Mouse (Mus musculus) cerebellum, adult 11 months (tissue): Measurements from ENCODE around the gene Obsl1.
A peak's percentile ranks its signal among the peaks of the same experiment; 100 is the strongest.

Experiments used
- DNase-seq: peaks from one replicate; pipeline ENCODE4 v3.0.0; 2022

Obsl1 gene

DNA sequence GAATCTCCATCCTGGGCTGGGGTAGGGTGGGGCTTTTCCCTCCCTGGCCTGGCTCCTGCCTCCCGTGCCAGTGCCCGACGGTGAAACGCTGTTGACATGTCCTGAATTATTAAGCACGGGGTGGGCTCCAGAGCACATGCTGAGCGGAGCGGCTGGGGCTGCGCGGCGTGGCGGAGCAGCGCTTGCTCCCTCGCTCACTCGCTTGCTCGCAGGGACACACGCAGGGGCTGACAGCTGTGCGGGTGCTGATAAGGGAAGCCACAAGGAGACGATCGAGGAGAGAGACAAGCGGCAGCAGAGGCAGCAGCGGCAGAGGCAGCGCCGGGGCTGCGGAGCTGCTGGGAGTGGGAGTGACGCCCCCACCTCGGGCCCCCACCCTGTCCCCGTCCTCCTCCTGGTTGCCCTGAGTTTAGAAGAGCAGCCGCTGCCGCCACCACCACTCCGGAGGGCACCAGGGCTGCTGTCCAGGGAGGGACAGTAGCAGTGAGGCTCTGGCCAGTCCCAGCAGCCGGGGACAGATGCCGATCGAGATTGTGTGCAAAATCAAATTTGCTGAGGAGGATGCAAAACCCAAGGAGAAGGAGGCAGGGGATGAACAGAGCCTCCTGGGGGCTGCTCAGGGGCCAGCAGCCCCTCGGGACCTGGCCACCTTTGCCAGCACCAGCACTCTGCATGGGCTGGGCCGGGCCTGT lies 55.8 kb downstream of the Obsl1 start, which contains the start of gene Asic4:
Gene Asic4, plus strand, starts transcription at position 123 of the 692 bp plus-strand sequence.
- no peak for DNase-seq

GRCm38 (mm10) chr1:75449377-75450135 lies 56.7 kb downstream of the Obsl1 start:
- DNase-seq, result no peak

DNA sequence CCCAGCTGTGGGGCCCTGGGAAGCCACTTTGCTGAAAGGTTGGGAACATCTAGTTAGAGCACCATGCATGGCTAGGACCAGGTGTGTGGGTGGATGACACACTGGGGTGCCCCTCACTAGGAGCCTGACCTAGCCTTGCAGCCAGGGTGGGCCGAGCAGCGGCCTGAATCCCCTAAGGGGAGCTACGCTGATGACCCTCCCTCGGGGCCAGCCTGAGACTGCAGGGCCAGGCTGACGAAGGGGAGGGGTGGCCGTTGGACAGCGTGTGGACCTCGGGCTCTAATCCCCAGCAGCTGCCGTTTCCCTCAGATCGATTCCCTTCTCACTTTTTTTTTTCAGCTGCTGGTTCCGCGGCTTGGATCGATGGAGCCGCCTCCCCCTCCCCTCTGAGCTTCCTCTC lies 57.3 kb downstream of the Obsl1 start:
- no peak for DNase-seq

GRCm38 (mm10) chr1:75448052-75448431 lies 58.2 kb downstream of the Obsl1 start:
- DNase-seq, result no peak

GRCm38 (mm10) chr1:75447265-75448051 lies 58.8 kb downstream of the Obsl1 start:
- DNase-seq, result no peak

DNA sequence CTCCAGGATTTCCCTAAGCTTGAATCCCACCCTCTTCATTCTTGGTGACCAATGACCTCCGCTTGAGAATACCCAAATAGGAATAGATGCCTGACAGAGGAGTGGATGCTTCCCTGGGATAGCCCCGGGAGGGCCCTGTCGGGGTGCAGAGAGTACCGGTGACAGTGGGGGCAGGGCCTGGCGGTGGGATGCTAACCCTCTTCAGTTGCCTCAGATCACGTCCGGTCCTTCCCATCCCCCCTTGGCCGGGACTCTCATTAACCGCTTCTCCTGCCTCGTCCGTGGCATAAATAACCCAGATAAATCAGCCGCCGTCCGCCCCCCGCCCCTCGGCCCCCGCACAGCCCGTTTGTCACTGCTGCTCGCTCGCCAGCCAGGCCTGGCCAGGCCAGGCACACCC lies 59.6 kb downstream of the Obsl1 start:
- peak; percentile 41 for DNase-seq

DNA sequence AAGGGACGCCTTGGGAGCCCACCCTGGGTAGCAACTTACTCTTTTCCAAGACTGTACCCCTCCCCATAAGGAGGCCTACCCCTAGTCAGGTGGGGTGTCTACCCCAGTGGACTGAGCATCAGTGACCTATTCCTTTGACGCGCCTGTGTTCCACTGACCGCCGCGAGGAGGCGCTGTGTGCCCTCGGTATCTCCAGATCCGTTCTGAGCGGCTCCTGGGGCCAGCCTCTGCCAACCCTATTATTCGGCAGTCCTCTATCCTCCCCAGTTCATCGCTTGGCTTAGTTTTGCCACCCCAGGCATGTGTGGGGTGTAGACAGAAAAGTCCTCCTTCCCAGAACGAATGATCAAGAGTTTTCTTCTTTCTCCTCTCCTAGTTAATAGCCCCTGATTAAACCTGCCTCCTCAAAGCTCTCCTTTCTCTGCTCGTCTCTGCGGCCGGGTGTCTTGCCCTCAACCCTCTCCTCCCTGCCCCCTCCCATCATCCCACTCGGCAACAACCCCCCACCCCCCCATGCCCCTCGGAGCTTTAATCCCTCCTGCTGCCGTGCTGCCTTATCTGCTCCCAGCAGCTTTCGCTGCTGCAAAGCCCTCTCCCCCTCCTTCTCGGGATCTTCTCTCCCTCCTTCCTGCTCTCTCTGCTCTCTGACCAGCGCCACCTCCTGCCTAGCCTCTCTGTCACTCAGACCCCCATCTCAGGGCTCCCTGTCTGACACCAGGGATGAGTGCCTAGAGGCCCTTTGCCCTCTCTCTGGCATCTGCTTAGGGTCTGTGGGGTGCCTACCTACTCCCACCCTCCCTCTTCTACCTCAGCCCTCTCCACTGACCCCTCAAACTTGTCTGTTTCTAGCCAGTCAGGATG lies 60.3 kb downstream of the Obsl1 start:
- peak; percentile 86 for DNase-seq

- DNase-seq, result peak; percentile 56
Measured at GRCm38 (mm10) chr1:75445141-75445701, 61.0 kb downstream of the Obsl1 start.

DNA sequence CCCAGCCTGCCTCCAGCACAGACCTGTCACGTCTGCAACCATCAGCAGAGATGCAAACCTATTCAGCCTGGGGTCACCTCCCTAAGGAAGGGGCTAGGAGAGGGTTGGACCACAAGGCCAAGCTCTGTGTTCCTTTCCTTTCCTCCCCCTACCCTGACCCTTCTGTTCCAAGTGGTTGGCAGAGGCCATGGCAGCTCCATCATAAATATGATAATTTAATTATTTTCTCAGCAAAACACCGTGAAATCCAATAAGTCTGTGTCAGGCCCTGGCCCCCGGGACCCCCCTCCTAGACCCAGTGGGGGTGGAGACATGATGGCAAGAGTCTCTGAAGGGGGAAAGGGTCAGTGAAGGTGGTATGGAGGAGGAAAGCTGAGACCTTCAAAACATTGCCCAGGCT lies 62.0 kb downstream of the Obsl1 start:
- peak; percentile 37 for DNase-seq

- DNase-seq, result peak; percentile 71
Measured at GRCm38 (mm10) chr1:75443247-75444024, 62.8 kb downstream of the Obsl1 start.

DNA sequence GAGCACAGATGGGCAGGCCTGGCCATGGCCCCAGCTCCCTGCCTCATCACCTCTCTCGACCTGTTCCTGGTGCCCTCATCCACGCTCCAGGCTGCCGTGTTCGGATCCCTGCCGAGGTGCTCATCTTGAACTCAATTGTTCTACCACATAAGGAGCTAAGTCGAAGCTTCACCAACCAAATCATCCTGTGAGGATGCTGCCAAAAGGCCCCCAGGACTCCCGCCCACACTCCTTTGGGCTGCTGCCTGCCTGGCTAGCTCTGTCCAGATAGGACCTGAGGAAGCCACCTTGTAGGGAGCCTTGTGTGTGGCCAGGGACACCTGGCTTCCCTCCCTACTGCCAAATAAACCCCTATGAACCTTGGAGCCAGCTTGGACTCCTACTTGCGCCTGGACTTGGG lies 63.4 kb downstream of the Obsl1 start:
- DNase-seq, result peak; percentile 88

DNA sequence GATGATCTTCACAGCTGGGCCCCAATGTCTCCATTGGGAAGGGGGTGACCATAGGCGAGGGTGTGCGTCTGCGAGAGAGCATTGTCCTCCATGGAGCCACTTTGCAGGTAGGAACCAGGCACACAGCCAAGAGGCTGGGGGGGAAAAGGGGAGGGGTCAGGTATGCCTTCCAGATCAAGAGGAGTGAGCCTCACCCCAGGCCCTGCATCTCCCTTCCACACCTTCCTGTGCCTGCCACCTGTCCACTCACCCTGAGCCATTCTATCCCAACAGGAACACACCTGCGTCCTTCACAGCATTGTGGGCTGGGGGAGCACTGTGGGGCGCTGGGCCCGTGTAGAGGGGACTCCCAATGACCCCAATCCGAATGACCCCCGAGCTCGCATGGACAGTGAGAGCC lies 64.1 kb downstream of the Obsl1 start:
- peak; percentile 70 for DNase-seq

DNA sequence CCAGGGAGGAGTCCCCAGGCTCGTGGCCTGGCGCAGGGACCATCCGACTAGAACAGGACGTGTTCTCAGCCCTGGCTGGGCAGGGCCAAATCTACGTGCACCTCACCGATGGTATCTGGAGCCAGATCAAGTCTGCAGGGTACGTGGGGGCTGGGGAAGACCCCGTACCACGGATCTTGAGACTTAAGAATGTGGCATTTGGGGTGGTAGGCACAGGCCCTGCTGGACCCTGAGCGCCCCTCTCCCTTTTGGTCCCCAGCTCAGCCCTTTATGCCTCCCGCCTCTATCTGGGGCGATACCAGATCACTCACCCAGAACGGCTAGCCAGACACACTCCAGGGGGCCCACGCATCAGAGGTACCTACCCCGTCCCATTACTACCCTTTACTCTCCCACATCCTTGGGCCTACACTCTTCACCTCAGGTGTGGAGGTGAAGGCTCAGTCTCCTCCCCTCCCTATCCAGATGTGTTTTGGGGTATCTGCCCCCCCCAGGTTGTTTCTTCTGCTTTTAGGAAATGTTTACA lies 64.7 kb downstream of the Obsl1 start:
- DNase-seq, result peak; percentile 52

DNA sequence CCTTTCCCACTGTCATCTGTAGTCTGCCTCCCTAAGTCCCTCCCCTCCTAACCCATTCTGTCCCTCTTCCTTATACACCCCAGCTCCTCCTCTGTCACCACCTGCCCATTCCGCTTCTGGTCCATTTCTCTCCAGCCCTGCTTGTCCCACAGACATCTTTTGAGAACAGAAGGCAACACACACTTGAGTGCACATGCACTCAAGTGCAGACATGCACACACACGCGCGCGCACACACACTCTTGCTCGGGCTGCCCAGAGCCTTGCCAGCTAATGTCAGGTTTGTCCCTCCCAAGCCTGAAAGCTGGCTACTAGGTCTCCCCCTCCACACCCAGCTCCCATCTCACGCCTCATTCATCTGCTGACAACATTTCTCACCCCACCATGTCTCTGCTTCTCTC lies 65.6 kb downstream of the Obsl1 start:
- peak; percentile 59 for DNase-seq

DNA sequence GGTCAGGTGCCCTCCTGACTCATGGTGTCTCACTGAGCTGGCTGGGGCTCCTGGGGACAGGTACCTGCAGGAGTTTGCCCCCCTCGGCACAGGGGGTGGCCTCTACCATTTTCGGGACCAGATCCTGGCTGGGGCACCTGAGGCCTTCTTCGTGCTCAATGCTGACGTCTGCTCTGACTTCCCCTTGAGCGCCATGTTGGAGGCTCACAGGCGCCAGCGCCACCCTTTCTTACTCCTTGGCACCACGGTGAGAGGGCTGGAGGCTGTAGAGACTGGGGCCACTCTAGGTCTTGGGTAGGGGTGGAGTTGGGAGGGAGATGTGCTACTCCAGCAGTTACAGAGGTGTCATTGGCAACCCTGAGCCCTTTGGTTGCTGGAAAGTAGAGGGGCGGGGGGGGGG lies 67.5 kb downstream of the Obsl1 start:
- peak; percentile 29 for DNase-seq

GRCm38 (mm10) chr1:75435475-75436328 lies 70.5 kb downstream of the Obsl1 start, which contains the start of gene Gmppa:
TSS of gene Gmppa (plus strand) at chr1:75435930.
- peak; percentile 71 for DNase-seq
